Mouse (Mus musculus) erythroid progenitor cell, adult 5-6 weeks (primary cell): ENCODE results near the gene Bola1. TPM values are rescaled to one million over a fixed set of nuclear protein-coding genes. Genes with fewer than 3 reads are reported as not detected.
"Not testable (repeated sequence)": the region's sequence is repeated elsewhere in the genome, so short reads cannot be mapped to it uniquely, and the experiment has no call there.

Source experiments
- ATAC-seq: replicated peaks from 2 replicates; pipeline ENCODE4 v1.8.0; 2016; ENCODE audit warnings: moderate number of reproducible peaks, mild to moderate bottlenecking, moderate TSS enrichment, inconsistent platforms; ENCODE audit not compliant: poor library complexity, low FRiP score, severe bottlenecking
- total RNA-seq, 2 experiments: library from RNA; stranded (forward) in 1 of 2; stranded (reverse) in 1 of 2; fragments of 150-400 nt in 1 of 2; fragments of 186-747, 209-891 nt in 1 of 2; gene quantifications; 2 replicates each; pipeline versions ENCODE4 v1.2.3 to v1.2.4; 2015 to 2017; ENCODE audit warnings: low replicate concordance in 2 of 2

Gene Bola1
- 10.8 and 11.3 TPM in 2 replicates for total RNA-seq (2015; ENCODE audit: low replicate concordance)
- total RNA-seq (2017; ENCODE audit: low replicate concordance), result 4.9 and 15.5 TPM in 2 replicates

- ATAC-seq, result peak; percentile 62
Measured at GRCm38 (mm10) chr3:96219661-96220130, at the start of gene Bola1, which contains the start of gene Hist2h2ab. Gene Bola1 (minus strand): TSS chr3:96219709. Gene Hist2h2ab (plus strand): TSS chr3:96219865.

- not testable (repeated sequence) for ATAC-seq
Measured at GRCm38 (mm10) chr3:96268776-96269378, 49.4 kb upstream of the Bola1 start.

- ATAC-seq, result peak; percentile 58
Measured at GRCm38 (mm10) chr3:96268051-96268775, 48.7 kb upstream of the Bola1 start, which contains the start of gene Hist2h3b. Gene Hist2h3b (plus strand): TSS chr3:96268654.

GRCm38 (mm10) chr3:96267541-96267940, 48.0 kb upstream of the Bola1 start:
- no peak for ATAC-seq

GRCm38 (mm10) chr3:96266132-96266710, 46.7 kb upstream of the Bola1 start:
- no peak for ATAC-seq

GRCm38 (mm10) chr3:96264404-96264949, 45.0 kb upstream of the Bola1 start:
- no peak for ATAC-seq

GRCm38 (mm10) chr3:96263558-96264403, 44.3 kb upstream of the Bola1 start:
- peak; percentile 6 for ATAC-seq

- peak; percentile 74 for ATAC-seq
Measured at GRCm38 (mm10) chr3:96262979-96263550, 43.6 kb upstream of the Bola1 start, which contains the start of gene Hist2h4. Gene Hist2h4 (minus strand): TSS chr3:96263311.

GRCm38 (mm10) chr3:96262216-96262875, 42.8 kb upstream of the Bola1 start:
- peak; percentile 79 for ATAC-seq

GRCm38 (mm10) chr3:96261623-96262022, 42.1 kb upstream of the Bola1 start:
- no peak for ATAC-seq

- ATAC-seq, result no peak
Measured at GRCm38 (mm10) chr3:96260220-96260619, 40.7 kb upstream of the Bola1 start.

GRCm38 (mm10) chr3:96257190-96257589, 37.7 kb upstream of the Bola1 start:
- ATAC-seq, result no peak

- ATAC-seq, result no peak
Measured at GRCm38 (mm10) chr3:96255926-96256593, 36.6 kb upstream of the Bola1 start.

GRCm38 (mm10) chr3:96254683-96255355, 35.3 kb upstream of the Bola1 start:
- ATAC-seq, result peak; percentile 90

GRCm38 (mm10) chr3:96251787-96252186, 32.3 kb upstream of the Bola1 start:
- no peak for ATAC-seq

- no peak for ATAC-seq
Measured at GRCm38 (mm10) chr3:96250890-96251289, 31.4 kb upstream of the Bola1 start.

- no peak for ATAC-seq
Measured at GRCm38 (mm10) chr3:96249034-96249345, 29.5 kb upstream of the Bola1 start.
